Mouse (Mus musculus) bone marrow macrophage, adult 2 months (primary cell): ENCODE results near the gene Hbq1a.

Experiments used
- CTCF ChIP-seq: IDR thresholded peaks from 2 replicates; pipeline ENCODE4 v1.5.1; 2012; ENCODE audit warnings: low read depth, mild to moderate bottlenecking, low read length, moderate library complexity
- POLR2A ChIP-seq: IDR thresholded peaks from 2 replicates; pipeline ENCODE4 v1.6.1; 2012; ENCODE audit warnings: mild to moderate bottlenecking, low read depth, low read length, borderline replicate concordance

DNA sequence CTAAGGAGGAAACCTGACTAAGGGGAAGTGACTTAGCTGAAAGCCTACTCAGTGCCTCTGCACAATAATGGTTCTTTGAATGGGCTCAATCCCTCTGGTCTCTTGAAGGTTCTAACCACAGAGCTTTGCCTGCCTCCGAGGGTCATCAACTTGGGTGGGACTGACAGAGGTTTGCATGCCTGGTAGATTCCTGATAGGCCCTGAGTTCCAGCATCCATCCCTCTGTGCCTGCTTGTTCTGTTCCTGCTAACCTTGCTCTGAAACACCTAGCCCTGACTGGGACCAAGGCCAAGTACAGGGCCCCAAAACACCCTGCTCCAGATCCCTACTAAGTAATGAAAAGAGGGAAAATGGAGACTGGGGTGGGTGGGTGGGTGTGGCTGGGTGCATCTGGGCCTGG lies 3.6 kb downstream of the Hbq1a start:
- TF ChIP-seq CTCF (no peak), POLR2A (no peak)
